Mouse (Mus musculus) bone marrow macrophage, adult 2 months (primary cell): ENCODE measurements around the gene Arhgap27. TPM values are rescaled to one million over a fixed set of nuclear protein-coding genes. Genes with fewer than 3 reads are reported as not detected.

Experiments
- H3K27ac ChIP-seq: 2 replicates; pipeline ENCODE4 v1.5.1; 2012; ENCODE audit warnings: low read depth, low read length; ENCODE audit not compliant: insufficient read depth
- H3K4me1 ChIP-seq: 2 replicates; pipeline ENCODE4 v1.6.1; 2012; ENCODE audit warnings: low read length; ENCODE audit not compliant: control insufficient read depth, insufficient read depth
- H3K4me3 ChIP-seq: 2 replicates; pipeline ENCODE4 v1.5.1; 2012; ENCODE audit warnings: mild to moderate bottlenecking, low read length, moderate library complexity; ENCODE audit not compliant: insufficient read depth
- CTCF ChIP-seq: IDR thresholded peaks from 2 replicates; pipeline ENCODE4 v1.5.1; 2012; ENCODE audit warnings: low read depth, mild to moderate bottlenecking, low read length, moderate library complexity
- POLR2A ChIP-seq: IDR thresholded peaks from 2 replicates; pipeline ENCODE4 v1.6.1; 2012; ENCODE audit warnings: mild to moderate bottlenecking, low read depth, low read length, borderline replicate concordance
- polyA plus RNA-seq: library from polyadenylated mRNA; stranded (reverse); fragments of >200 nt; gene quantifications from 2 replicates; pipeline ENCODE4 v1.2.4, GENCODE M21; 2012; ENCODE audit not compliant: missing spikeins, insufficient read depth, insufficient read length

Arhgap27 gene
- polyA plus RNA-seq, 1 experiment = 23.8 TPM

DNA sequence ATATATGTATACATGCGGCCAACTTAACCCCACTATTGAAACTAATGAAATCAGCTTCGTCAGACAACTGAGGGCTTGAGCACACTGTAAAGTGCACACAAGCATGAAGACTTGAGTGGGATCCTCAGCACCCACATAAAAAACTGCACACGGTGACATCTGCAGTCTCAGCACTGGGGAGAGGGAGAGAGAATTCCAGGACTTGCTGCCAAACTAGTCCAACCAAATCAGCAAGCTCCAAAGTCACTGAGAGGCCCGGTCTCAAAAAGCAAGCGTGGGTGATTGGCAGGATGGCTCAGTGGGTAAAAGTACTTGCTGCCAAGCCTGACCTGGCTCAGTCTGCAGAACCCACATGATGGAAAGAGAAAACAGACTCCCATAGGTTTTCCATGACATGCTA is 39.2 kb upstream of the Arhgap27 start:
- H3K4me1 ChIP-seq = peaks cover 47% of the 10 kb centered on the region
- H3K27ac ChIP-seq = peak overlapping the region; percentile 99
- no peak for TF ChIP-seq POLR2A
- TF ChIP-seq CTCF = no peak
- H3K4me3 ChIP-seq = peak overlapping the region; percentile 79

DNA sequence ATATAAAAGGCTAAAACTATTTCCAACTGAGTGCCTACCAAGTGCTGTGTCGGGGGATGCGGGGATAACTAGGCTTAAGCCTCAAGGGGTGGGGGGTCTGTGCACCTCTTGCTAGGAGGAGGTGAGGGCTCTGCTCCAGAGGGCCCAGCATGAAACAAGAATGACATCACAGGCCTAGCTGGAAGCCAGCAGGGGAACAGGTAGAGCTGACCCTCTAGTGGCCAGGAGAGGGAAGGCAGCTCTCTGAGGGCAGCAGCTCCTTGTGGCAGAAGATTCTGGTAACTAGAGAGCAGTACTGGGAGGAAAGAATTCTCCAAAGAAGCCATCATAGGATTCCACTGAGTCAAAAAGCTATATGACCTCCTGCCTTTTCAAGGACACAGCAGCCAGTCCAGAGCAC is 38.7 kb upstream of the Arhgap27 start:
- TF ChIP-seq POLR2A (no peak), CTCF (peak; percentile 74)
- Histone ChIP-seq H3K4me3 (peak overlapping the region; percentile 79), H3K4me1 (peaks cover 46% of the 10 kb centered on the region), H3K27ac (peak overlapping the region; percentile 99)

DNA sequence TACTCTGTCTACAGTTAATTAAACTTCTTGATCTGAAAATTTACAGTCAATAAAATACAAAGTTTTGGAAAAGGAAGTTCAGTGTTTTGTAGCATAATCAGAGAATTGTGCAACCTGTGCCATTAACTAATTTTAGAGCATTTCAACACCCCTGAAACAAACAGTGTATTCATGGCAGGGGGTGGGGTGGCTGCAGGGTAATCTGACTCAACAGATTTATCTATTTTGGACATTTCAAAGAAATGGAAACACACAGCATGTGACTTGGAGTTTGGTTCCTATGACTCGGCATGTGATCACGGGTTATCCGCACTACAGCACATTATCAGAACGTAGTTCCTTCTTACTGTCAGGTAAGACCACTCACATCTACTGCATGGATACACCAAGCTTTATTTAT is 36.5 kb upstream of the Arhgap27 start:
- Histone ChIP-seq H3K4me3 (peak overlapping the region; percentile 44), H3K4me1 (peaks cover 48% of the 10 kb centered on the region), H3K27ac (peak overlapping the region; percentile 100)
- TF ChIP-seq CTCF (no peak), POLR2A (no peak)

DNA sequence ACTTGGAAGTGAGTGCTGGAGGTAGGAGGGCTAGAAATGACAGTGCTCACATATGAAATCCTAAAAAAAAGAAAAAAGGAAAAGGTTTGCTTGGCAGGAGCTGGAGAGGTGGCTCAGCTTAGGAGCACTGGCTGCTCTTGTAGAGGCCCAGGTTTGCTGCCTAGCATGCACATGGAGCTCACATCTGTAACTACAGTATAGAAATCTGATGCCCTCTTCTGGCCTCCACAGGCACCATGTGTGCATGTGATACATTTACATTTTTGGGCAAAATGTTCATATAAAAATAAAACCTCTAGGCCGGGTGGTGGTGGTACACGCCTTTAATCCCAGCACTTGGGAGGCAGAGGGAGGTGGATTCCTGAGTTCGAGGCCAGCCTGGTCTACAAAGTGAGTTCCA is 35.6 kb upstream of the Arhgap27 start:
- Histone ChIP-seq H3K4me1 (peaks cover 50% of the 10 kb centered on the region), H3K27ac (peak overlapping the region; percentile 100), H3K4me3 (peak overlapping the region; percentile 18; the same call in 1 of the 2 replicates)
- TF ChIP-seq CTCF (peak; percentile 34; the same call in 1 of the 2 replicates), POLR2A (no peak)

DNA sequence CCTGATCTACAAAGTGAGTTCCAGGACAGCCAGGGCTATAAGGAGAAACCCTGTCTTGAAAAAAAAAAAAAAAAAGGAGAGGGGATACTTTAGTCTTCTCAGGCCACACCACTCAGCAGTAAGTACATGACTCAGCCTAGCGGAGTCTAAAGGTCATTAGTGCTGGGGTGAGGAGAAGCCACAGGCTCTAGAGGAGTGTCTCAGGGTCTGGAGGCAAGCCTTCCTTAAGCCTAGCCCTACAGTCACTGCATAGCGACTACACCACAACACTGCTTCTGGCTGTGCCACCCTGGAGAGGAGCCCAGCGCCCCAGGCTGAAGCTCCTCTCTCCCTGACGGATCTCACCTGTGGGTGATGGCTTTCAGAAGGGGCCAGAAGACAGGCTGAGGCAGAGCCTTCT is 33.2 kb upstream of the Arhgap27 start:
- Histone ChIP-seq H3K4me3 (no peak overlapping the region), H3K27ac (peak overlapping the region; percentile 42), H3K4me1 (peaks cover 68% of the 10 kb centered on the region)
- TF ChIP-seq CTCF (no peak), POLR2A (no peak)

DNA sequence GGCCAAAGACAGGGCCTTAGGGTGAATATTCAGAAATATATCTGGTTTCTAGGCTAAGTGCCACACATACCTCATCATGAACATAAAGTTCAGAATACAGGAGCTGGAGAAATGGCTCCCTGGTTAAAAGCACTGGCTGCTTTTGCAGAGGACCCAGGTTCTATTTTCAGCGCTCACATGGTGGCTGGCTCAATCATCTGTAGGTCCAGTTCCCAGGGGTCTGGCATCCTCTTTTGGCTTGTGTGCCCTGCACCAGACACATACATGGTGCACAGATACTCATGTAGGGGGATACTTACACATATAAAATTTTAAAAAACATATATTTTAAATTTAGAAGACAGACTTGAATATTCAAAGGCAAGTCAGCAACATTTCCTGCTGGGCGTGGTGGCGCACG is 32.7 kb upstream of the Arhgap27 start:
- H3K4me3 ChIP-seq = no peak overlapping the region
- no peak for TF ChIP-seq POLR2A
- TF ChIP-seq CTCF = no peak
- peaks cover 69% of the 10 kb centered on the region for H3K4me1 ChIP-seq
- peak overlapping the region; percentile 14; the same call in 1 of the 2 replicates for H3K27ac ChIP-seq

DNA sequence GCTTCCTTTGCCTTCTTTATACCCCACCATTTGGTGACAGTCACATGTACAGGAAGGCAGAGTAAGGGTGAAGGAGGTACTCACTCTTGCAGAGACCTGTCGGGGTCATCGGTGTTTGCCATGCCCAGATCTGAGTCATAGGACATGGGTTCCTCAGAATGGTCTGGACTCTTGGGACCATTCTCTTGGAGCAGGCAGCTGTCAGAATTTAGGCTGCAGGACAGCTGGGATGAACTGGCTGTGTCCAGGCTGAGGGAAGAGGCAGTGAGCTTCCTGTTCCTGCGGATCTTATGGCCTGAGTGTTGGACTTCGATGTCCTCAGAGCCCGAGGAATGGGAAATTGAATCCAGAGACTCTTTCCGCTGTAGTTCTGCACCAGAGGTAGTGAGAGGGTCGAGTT is 31.1 kb upstream of the Arhgap27 start:
- no peak for TF ChIP-seq POLR2A
- no peak for TF ChIP-seq CTCF
- H3K4me3 ChIP-seq = no peak overlapping the region
- peaks cover 74% of the 10 kb centered on the region for H3K4me1 ChIP-seq
- H3K27ac ChIP-seq = no peak overlapping the region

DNA sequence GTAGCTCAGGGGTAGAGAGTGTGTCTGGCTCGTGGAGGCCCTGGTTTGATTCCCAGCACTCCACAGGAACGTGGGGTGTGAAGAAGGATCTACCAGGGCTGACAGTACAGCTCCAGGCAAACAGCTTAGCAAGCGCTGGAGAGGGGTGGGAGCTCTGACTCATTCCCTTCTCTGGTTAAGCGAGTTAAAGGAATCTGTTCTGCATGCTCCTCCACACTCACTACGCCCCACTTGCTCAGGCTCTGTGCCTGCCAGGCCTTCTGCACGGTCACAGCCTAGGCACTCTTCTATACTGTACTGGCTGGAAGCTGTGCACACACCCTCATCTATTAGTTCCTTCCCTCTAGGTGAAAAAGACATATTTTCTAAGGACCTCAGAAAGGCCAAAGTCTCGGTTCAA is 30.5 kb upstream of the Arhgap27 start:
- Histone ChIP-seq H3K4me1 (peaks cover 75% of the 10 kb centered on the region), H3K4me3 (no peak overlapping the region), H3K27ac (no peak overlapping the region)
- TF ChIP-seq POLR2A (no peak), CTCF (no peak)

DNA sequence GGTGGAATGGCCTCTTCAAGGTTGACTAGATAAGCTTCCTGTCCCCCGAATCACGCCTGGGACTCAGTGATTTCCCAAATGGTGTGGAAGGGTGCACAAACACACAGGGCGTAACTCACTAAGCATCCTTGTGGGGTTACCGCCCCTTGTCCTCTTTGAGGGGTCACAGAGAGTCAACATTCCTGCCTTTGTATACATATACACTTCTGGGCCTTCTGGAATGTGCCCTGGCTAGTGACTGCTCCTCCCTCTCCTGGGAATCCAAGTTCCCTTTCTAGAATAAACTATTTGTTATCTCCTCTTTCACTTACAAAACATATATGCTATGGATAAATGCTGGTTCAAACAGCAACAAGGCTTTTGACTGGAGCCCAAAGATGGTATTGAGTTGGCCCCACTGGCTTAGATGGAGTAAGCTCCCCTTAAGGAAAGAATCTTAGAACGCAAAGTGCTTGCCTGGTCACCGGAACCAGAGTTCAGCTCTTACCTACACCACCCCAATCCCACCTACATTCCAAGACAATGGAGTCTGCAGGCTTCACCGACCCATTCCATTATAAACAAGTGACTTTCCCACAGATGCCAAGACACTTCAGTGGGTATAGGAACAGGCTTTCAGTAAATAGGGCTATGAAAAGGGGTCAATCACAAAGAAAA is 24.5 kb upstream of the Arhgap27 start:
- H3K27ac ChIP-seq = no peak overlapping the region
- no peak overlapping the region for H3K4me3 ChIP-seq
- H3K4me1 ChIP-seq = peaks cover 56% of the 10 kb centered on the region
- TF ChIP-seq POLR2A (no peak), CTCF (no peak)

DNA sequence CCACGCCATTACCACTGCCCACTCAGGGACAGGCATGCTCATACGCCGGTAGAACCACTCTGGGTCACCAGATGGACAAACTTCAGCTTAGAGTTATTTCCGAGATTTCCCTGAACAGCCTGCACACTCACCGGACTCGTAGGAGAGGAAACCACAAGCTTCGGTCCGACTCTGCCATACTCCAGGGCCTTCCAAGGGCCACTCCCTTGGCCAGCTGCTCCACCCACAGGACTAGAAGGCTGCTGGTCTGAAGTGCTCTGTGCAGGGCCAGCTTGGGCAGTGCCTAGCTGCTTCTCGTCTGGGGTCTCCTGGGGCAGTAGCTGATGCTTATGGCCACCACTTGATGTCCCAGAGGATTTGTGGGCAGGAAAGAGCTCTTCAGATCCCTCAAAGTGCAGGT is 23.3 kb upstream of the Arhgap27 start:
- Histone ChIP-seq H3K4me1 (peaks cover 54% of the 10 kb centered on the region), H3K27ac (no peak overlapping the region)
- no peak for TF ChIP-seq CTCF
- TF ChIP-seq POLR2A = no peak

DNA sequence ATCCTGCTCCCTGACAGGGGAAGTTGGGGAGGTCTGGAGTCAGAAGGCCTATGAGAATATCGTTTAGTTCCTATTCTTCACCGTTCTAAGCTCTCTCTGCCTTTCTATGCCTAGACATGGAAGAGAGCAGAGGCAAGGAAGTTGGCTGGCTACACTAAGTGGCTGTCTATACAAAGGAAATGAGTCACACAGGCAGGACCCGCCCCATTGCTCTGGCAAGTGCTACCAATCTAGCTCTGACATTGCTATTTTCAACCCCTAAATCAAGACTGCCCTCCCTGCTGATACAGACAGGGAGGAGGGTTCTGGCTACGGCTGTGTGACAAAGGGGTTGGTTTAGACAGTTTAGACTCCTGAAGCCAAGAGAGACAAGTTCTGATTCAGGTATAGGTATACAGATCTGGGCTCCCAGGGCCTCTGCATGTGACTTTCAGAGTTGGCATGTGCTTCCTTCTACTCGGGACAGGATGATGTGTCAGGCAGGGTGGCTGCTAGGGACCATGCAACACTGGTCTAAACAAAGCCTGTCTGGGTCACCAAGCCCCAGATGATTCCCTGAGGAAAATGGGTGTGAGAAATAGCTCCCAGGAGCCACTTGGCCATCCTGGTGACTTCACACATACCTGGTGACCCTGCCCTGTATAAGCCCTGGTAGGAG is 18.6 kb upstream of the Arhgap27 start:
- Histone ChIP-seq H3K27ac (peak overlapping the region; percentile 76), H3K4me3 (no peak overlapping the region), H3K4me1 (peaks cover 46% of the 10 kb centered on the region)
- TF ChIP-seq POLR2A = no peak
- no peak for TF ChIP-seq CTCF

More for the DNA sequence above, 23.3 kb upstream of the Arhgap27 start:
- no peak overlapping the region for H3K4me3 ChIP-seq
